Mouse (Mus musculus) cerebellum, adult 2 months (tissue): ENCODE data around the gene Cfap61.

ENCODE experiments used
- CTCF ChIP-seq: fragments of 200-500 bp; IDR thresholded peaks from 2 replicates; pipeline ENCODE4 v1.5.1; 2011; ENCODE audit warnings: low read depth, mild to moderate bottlenecking, control low read depth, low read length, moderate library complexity, borderline replicate concordance; ENCODE audit not compliant: insufficient read depth
- POLR2A ChIP-seq: fragments of 200-500 bp; IDR thresholded peaks from 2 replicates; pipeline ENCODE4 v1.6.1; 2011; ENCODE audit warnings: low read length, control low read depth, borderline replicate concordance; ENCODE audit not compliant: insufficient read depth

- TF ChIP-seq POLR2A (no peak), CTCF (no peak)
These were observed 190.5 kb downstream of the Cfap61 start for GRCm38 (mm10) chr2:146125129-146125528.
